Mouse (Mus musculus): ENCODE results near the gene Rab5if.
"Not testable (repeated sequence)": the region's sequence is repeated elsewhere in the genome, so short reads cannot be mapped to it uniquely, and the experiment has no call there.

DNA sequence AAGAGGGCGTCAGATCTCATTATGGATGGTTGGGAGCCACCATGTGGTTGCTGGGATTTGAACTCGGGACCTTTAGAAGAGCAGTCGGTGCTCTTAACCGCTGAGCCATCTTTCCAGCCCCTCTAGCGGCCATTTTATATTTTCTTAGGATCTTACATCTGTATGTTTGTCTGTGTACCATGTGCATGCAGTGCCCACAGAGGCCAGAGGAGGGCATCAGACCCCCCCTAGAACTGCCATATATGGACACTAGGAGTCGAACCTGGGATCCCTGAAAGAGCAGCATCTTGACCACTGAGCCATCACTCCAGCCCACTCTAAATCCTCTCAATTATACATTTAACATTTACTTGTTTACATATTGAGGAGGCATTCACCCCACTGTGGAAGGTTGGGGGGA is 37.8 kb upstream of the Rab5if start:
- TF ChIP-seq POLR2A (IDR thresholded peaks at IDR 0.05; ENCODE audit: control insufficient read depth, extremely low read depth, insufficient read depth, low read length, poor library complexity); CTCF (IDR thresholded peaks at IDR 0.05; ENCODE audit: borderline replicate concordance, control insufficient read depth, extremely low read depth, insufficient read depth, low read length, poor library complexity): not testable (repeated sequence)
